Mouse (Mus musculus): ENCODE measurements around the gene Ergic1. TPM values are rescaled to one million over a fixed set of nuclear protein-coding genes. Genes with fewer than 3 reads are reported as not detected.

The Ergic1 gene
- polyA plus RNA-seq, 1 experiment from 2014 or later, result 48.6 TPM

DNA sequence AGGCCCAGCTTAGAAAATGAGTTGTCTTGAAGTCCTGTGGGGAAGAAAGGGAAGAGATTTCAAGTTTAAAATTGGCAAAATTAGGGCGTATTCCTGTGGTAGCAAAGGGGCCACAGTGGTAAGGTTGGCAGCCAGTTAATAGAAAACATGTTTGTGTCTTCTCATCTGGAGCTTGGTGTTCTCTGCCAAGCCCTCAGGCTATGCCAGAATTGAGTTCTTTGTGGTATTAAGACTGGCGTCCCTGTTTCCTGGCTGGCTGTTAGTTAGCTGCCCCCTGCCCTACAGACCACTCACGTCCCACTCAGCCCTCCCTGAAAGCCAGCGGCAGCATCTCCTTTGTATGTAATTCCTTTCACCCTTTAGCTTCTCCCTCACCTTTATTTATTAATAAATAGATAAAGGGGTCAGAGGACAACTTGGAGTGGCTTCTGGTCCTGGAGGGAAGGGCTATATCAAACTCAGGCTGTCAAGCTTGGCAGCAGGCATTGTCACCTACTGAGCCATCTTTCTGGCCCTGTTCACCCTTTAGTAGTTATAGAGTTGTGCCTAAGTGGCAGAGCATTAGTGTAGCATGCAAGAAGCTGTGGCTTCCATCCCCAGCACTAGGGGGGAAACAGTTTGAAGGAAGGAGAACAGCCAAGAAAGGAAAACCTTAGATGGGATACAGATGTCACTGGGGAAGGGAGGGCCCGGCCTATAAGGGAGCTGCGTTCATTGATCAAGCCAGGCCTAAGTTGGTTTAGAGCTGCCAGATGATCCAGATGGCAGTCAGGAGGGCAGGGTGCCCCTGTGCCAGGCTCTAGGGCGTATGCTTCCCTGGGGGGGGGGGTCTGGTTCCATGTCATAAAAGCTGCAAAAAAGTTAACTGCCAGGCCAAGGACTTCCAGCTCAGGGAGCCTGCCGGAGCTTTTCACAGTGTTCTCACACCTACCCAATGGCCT, 127.8 kb downstream of the Ergic1 start:
- Histone ChIP-seq H3K27me3 (replicated peaks; ENCODE audit: control insufficient read depth, insufficient read depth, low read length) (no peaks in the 10 kb centered on the region), H3K4me1 (replicated peaks; ENCODE audit: control insufficient read depth, insufficient read depth, low read length) (no peaks in the 10 kb centered on the region), H3K4me2 (replicated peaks; ENCODE audit: low read depth) (no peak overlapping the region), H3K9ac (ENCODE audit: low read depth, low read length) (no peak overlapping the region), H3K4me3 (ENCODE audit: low read depth, low read length) (no peak overlapping the region), H3K9me3 (ENCODE audit: control insufficient read depth) (no peaks in the 10 kb centered on the region), H3K27ac (ENCODE audit: low read depth, low read length) (no peak overlapping the region), H3K36me3 (ENCODE audit: control insufficient read depth, insufficient read depth) (peaks cover 16% of the 10 kb centered on the region; the same call in 1 of the 2 replicates)
- ATAC-seq, result no peak
- WGBS, result 71% methylated on average over 8 of the region's 8 CpGs
- no peak for TF ChIP-seq CTCF (IDR thresholded peaks at IDR 0.05; ENCODE audit: low read depth)

DNA sequence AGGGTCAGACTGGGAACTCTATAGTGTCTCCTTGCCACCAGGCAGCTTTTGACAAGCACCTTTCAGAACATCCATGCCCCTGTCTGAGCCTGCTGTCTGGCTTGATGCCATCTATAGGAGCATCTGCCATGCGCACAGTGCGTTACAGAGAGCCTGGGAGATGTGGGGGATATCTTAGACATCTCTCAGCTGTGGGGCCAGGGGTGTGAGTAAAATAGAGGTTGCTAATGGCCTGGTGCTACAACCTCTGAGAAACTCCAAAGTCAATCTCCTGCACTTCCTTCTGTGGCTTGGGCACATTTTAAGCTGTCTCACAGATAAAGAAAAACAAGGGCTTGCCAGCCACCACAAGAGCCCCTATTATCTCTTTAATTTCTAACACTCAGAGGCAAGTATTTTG, 128.5 kb downstream of the Ergic1 start:
- Histone ChIP-seq H3K4me2 (replicated peaks; ENCODE audit: low read depth) (no peak overlapping the region), H3K27me3 (replicated peaks; ENCODE audit: control insufficient read depth, insufficient read depth, low read length) (no peaks in the 10 kb centered on the region), H3K27ac (ENCODE audit: low read depth, low read length) (no peak overlapping the region), H3K9ac (ENCODE audit: low read depth, low read length) (no peak overlapping the region), H3K9me3 (ENCODE audit: control insufficient read depth) (no peaks in the 10 kb centered on the region), H3K36me3 (ENCODE audit: control insufficient read depth, insufficient read depth) (peaks cover 14% of the 10 kb centered on the region), H3K4me1 (replicated peaks; ENCODE audit: control insufficient read depth, insufficient read depth, low read length) (no peaks in the 10 kb centered on the region), H3K4me3 (ENCODE audit: low read depth, low read length) (no peak overlapping the region)
- ATAC-seq, result no peak
- WGBS, result 80% methylated on average over 2 of the region's 2 CpGs
- no peak for TF ChIP-seq CTCF (IDR thresholded peaks at IDR 0.05; ENCODE audit: low read depth)

DNA sequence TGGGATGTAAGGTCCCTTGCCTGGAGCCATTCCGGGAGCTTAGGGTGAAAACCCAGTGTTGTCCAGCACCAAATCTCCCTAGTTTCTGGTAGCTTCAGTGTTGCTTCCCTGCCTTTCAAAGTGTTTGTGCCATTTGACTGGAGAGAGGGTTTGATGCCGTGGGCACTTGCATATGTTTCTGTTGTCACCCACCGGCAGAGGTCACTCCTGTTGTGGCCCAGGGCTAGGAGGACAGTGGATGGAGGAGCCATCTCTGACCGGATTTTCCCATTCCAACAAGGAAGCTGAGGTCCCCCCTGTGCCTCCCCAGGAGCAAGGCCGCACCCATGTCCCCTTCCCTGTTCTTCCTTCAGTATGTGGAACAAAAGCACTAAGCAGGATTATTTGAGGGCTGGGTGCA, 128.9 kb downstream of the Ergic1 start:
- H3K4me2 ChIP-seq (replicated peaks; ENCODE audit: low read depth), result no peak overlapping the region
- no peak overlapping the region for H3K4me3 ChIP-seq (ENCODE audit: low read depth, low read length)
- ATAC-seq, result no peak
- H3K4me1 ChIP-seq (replicated peaks; ENCODE audit: control insufficient read depth, insufficient read depth, low read length), result no peaks in the 10 kb centered on the region
- no peaks in the 10 kb centered on the region for H3K27me3 ChIP-seq (replicated peaks; ENCODE audit: control insufficient read depth, insufficient read depth, low read length)
- WGBS, result 85% methylated on average over 5 of the region's 5 CpGs
- H3K9me3 ChIP-seq (ENCODE audit: control insufficient read depth), result no peaks in the 10 kb centered on the region
- TF ChIP-seq CTCF (IDR thresholded peaks at IDR 0.05; ENCODE audit: low read depth), result no peak
- peaks cover 9% of the 10 kb centered on the region for H3K36me3 ChIP-seq (ENCODE audit: control insufficient read depth, insufficient read depth)
- no peak overlapping the region for H3K9ac ChIP-seq (ENCODE audit: low read depth, low read length)
- H3K27ac ChIP-seq (ENCODE audit: low read depth, low read length), result no peak overlapping the region

DNA sequence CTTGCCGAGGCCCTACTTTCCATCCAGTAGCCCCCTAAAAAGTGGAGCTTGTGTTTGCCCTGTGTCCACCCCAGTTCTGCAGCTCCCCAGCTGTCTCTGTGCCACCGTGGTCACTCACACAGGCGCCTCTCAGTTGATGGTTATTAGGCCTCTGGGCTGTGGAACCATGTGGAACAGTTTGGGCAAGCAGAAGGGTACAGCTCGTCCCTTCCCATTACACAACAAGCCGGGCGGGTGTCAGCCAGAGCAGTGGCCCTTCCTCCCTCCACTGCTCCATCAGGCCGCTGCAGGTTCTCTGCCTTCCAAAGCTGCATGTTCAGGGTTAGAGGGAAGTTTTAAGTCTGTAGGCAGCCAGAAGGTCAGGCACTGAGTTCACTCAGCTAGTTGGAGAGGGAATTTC, 129.8 kb downstream of the Ergic1 start:
- Histone ChIP-seq H3K9me3 (ENCODE audit: control insufficient read depth) (no peaks in the 10 kb centered on the region), H3K36me3 (ENCODE audit: control insufficient read depth, insufficient read depth) (peaks cover 14% of the 10 kb centered on the region), H3K27ac (ENCODE audit: low read depth, low read length) (no peak overlapping the region), H3K4me2 (replicated peaks; ENCODE audit: low read depth) (no peak overlapping the region), H3K4me1 (replicated peaks; ENCODE audit: control insufficient read depth, insufficient read depth, low read length) (no peaks in the 10 kb centered on the region), H3K4me3 (ENCODE audit: low read depth, low read length) (no peak overlapping the region), H3K27me3 (replicated peaks; ENCODE audit: control insufficient read depth, insufficient read depth, low read length) (no peaks in the 10 kb centered on the region), H3K9ac (ENCODE audit: low read depth, low read length) (no peak overlapping the region)
- no peak for ATAC-seq
- 92% methylated on average over 7 of the region's 7 CpGs for WGBS
- no peak for TF ChIP-seq CTCF (IDR thresholded peaks at IDR 0.05; ENCODE audit: low read depth)

DNA sequence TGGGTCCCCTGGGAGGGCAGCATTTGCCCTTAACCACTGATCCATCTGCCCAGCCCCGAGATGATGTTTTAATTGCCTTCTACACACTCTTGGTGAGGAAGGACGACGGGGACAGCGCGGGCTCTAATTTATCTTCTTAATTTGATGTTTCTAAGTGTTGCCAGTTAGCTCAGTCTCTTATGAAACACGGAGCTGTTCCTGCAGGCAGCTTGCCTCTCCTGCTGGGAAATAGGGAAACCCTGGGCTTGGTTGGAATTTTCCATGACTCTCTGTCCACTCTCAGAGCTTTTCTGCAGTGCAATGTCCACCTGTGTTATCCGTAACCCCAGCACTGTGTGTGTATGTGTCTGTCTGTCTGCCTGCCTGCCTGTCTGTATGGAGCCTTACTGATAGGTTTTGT, 132.1 kb downstream of the Ergic1 start:
- Histone ChIP-seq H3K9ac (ENCODE audit: low read depth, low read length) (no peak overlapping the region), H3K4me3 (ENCODE audit: low read depth, low read length) (no peak overlapping the region), H3K27me3 (replicated peaks; ENCODE audit: control insufficient read depth, insufficient read depth, low read length) (no peaks in the 10 kb centered on the region), H3K36me3 (ENCODE audit: control insufficient read depth, insufficient read depth) (peaks cover 28% of the 10 kb centered on the region), H3K9me3 (ENCODE audit: control insufficient read depth) (no peaks in the 10 kb centered on the region), H3K4me1 (replicated peaks; ENCODE audit: control insufficient read depth, insufficient read depth, low read length) (no peaks in the 10 kb centered on the region), H3K27ac (ENCODE audit: low read depth, low read length) (no peak overlapping the region), H3K4me2 (replicated peaks; ENCODE audit: low read depth) (no peak overlapping the region)
- TF ChIP-seq CTCF (IDR thresholded peaks at IDR 0.05; ENCODE audit: low read depth), result no peak
- no peak for ATAC-seq
- 67% methylated on average over 7 of the region's 7 CpGs for WGBS

DNA sequence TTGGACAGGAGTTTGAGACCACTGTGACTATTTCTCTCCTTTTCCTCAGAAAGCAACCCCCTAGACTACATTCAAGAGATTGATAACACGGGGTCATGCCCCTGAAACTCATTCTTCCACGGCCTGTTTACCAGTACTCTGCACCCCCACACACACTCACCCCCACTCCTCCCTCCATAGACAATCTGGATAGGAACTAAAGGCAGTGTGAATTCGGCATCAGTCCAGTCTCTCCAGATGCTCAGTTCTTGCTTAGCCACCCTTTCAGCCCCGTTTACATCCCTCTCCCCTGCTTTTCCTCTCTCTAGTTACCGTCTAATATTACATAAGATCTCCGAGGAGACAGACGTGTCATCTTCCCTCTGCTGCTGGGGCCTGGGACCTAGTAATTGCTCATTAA, 132.9 kb downstream of the Ergic1 start:
- no peaks in the 10 kb centered on the region for H3K9me3 ChIP-seq (ENCODE audit: control insufficient read depth)
- ATAC-seq, result no peak
- 55% methylated on average over 7 of the region's 7 CpGs for WGBS
- H3K36me3 ChIP-seq (ENCODE audit: control insufficient read depth, insufficient read depth), result peaks cover 36% of the 10 kb centered on the region
- H3K27ac ChIP-seq (ENCODE audit: low read depth, low read length), result no peak overlapping the region
- no peak overlapping the region for H3K9ac ChIP-seq (ENCODE audit: low read depth, low read length)
- H3K4me3 ChIP-seq (ENCODE audit: low read depth, low read length), result no peak overlapping the region
- no peak overlapping the region for H3K4me2 ChIP-seq (replicated peaks; ENCODE audit: low read depth)
- TF ChIP-seq CTCF (IDR thresholded peaks at IDR 0.05; ENCODE audit: low read depth), result no peak
- H3K4me1 ChIP-seq (replicated peaks; ENCODE audit: control insufficient read depth, insufficient read depth, low read length), result no peaks in the 10 kb centered on the region
- no peaks in the 10 kb centered on the region for H3K27me3 ChIP-seq (replicated peaks; ENCODE audit: control insufficient read depth, insufficient read depth, low read length)

Measured in intestine, postnatal 0 days (tissue).